Mouse (Mus musculus) Patski (cell line): ENCODE data around the gene Bace2. TPM values are rescaled to one million over a fixed set of nuclear protein-coding genes. Genes with fewer than 3 reads are reported as not detected.

ENCODE experiments used
- ATAC-seq: fragments of 100-300 bp; one replicate; pipeline ENCODE4 v1.8.0; 2021
- CTCF ChIA-PET: fragments of 350-600 bp; sonication (Branson Sonifier 250); formaldehyde crosslinking; loops from one replicate; lab custom pipeline; 2022; ENCODE audit warnings: inconsistent platforms; lab: Charles Lee
- POLR2A ChIA-PET: fragments of 350-600 bp; sonication (Branson Sonifier 250); formaldehyde crosslinking; loops from one replicate; lab custom pipeline; 2022; ENCODE audit warnings: antibody characterized with exemption, inconsistent platforms; lab: Charles Lee
- DNase-seq: peaks from one replicate; pipeline ENCODE4 v3.0.0-alpha.2; 2011; ENCODE audit warnings: low read depth, low spot score
- H3K27me3 ChIP-seq: fragments of 371-371 bp; one replicate; pipeline ENCODE4 v1.5.1; 2021
- CTCF ChIP-seq: fragments of 100-300 bp; IDR thresholded peaks from one replicate; pipeline ENCODE4 v1.5.1; 2021
- in situ Hi-C: fragments of 300-500 bp; cut with MboI; formaldehyde crosslinking; loops from 3 replicates; pipeline ENCODE4 v1.11.1; 2018; ENCODE audit warnings: low pct_unique_long_range_greater_than_20kb, mixed read lengths
- polyA plus RNA-seq: library from polyadenylated mRNA; unstranded; gene quantifications from one replicate; pipeline ENCODE4 v1.2.3, GENCODE M21; 2021

Bace2 gene
- polyA plus RNA-seq, 1 experiment from 2014 or later, result 24.6 TPM

GRCm38 (mm10) chr16:97467472-97467871, 110.9 kb downstream of the Bace2 start:
- in situ Hi-C loops, result loop anchor here (10.0 kb wide), 1 partner anchor 153 kb away; no protein-coding TSS in a partner anchor
- POLR2A ChIA-PET, result no interaction called here
- CTCF ChIA-PET, result interaction anchor here (1.2 to 2.4 kb wide), 5 partner anchors 10 to 154 kb away, joined by 4 to 17 read pairs (median 5); partner anchors contain the start of gene Bace2

GRCm38 (mm10) chr16:97467993-97468791, 111.7 kb downstream of the Bace2 start:
- no peak for DNase-seq
- CTCF ChIA-PET, result interaction anchor here (2.4 kb wide), 1 partner anchor 154 kb away, joined by 17 read pairs; no protein-coding TSS in a partner anchor
- in situ Hi-C loops, result loop anchor here (10.0 kb wide), 1 partner anchor 153 kb away; no protein-coding TSS in a partner anchor
- POLR2A ChIA-PET, result no interaction called here
- no peak for TF ChIP-seq CTCF
- no peak for ATAC-seq
- H3K27me3 ChIP-seq, result no peaks in the 10 kb centered on the region

More at GRCm38 (mm10) chr16:97467472-97467871, 110.9 kb downstream of the Bace2 start:
- no peaks in the 10 kb centered on the region for H3K27me3 ChIP-seq
- no peak for ATAC-seq
- no peak for DNase-seq
- no peak for TF ChIP-seq CTCF

DNA sequence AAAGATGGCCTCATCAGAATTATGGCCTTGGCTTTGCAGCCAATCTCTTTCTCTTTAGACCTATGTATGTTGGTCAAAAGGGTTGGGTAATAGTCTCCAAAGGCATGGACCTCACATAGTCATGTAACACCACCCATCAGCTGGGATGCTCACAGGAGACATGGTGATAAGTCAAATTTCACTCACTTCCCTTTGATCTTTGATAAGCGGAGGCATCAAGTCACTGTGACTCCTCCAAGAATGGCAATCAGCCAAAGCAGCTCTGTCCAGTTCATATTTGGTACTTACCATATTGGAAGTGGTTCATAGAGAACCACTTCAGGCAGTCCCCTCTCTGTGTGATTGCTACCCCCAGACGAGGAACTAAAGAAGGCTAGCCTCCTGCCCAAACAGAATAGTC, 118.1 kb downstream of the Bace2 start:
- ChIA-PET POLR2A (no interaction called here), CTCF (no interaction called here)
- no peak for TF ChIP-seq CTCF
- DNase-seq, result no peak
- in situ Hi-C loops, result no loop called here
- peaks cover 2% of the 10 kb centered on the region for H3K27me3 ChIP-seq
- no peak for ATAC-seq

GRCm38 (mm10) chr16:97475581-97475980, 119.0 kb downstream of the Bace2 start:
- TF ChIP-seq CTCF, result no peak
- POLR2A ChIA-PET, result no interaction called here
- in situ Hi-C loops, result no loop called here
- DNase-seq (no peak), ATAC-seq (no peak)
- peaks cover 2% of the 10 kb centered on the region for H3K27me3 ChIP-seq
- CTCF ChIA-PET, result no interaction called here

DNA sequence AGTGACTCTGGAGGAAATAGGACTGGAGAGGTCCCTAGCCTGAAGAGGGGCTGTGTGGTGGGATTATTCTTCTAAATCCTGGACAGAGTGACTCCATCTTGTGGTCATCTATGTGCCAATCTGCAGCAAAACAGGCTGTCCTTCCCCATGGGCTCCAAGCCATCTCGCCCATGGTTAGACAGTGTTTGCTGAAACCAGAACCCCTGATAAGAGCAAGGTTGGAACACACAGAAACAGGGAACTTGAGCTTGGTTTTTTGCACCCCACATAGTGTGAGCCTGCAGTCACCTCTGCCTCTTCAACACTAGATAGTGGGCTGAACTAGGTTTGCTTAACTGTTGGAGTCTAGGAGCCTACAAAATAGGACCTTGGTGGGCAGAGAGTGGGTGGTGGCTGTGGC, 120.0 kb downstream of the Bace2 start:
- in situ Hi-C loops, result no loop called here
- ATAC-seq (no peak), DNase-seq (no peak)
- ChIA-PET POLR2A (no interaction called here), CTCF (interaction anchor here (1.2 kb wide), 1 partner anchor 51 kb away, joined by 4 read pairs; no protein-coding TSS in a partner anchor)
- TF ChIP-seq CTCF, result no peak
- H3K27me3 ChIP-seq, result peaks cover 2% of the 10 kb centered on the region

DNA sequence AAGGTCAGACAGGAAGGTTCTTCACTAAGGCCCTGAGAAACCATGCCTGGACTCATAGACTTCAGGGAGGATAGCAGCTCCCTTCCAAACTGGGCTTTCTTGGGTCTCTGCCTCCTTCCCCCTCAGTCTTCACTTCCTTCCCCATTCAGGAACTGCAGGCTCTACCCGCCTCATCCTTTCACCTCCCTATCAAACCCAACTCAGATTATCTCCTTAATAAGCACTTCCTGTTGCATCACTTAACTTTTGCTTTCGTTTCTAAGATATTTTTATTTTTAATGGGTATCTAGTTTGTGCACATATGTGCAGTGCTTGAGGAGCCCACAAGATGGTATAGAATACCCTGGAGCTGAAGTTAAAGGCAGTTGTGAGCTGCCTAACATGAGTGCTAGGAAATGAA, 122.1 kb downstream of the Bace2 start:
- H3K27me3 ChIP-seq, result peaks cover 2% of the 10 kb centered on the region
- no peak for TF ChIP-seq CTCF
- in situ Hi-C loops, result no loop called here
- DNase-seq (no peak), ATAC-seq (no peak)
- POLR2A ChIA-PET, result no interaction called here
- CTCF ChIA-PET, result interaction anchor here (1.9 kb wide), 1 partner anchor 12 kb away, joined by 6 read pairs; no protein-coding TSS in a partner anchor

DNA sequence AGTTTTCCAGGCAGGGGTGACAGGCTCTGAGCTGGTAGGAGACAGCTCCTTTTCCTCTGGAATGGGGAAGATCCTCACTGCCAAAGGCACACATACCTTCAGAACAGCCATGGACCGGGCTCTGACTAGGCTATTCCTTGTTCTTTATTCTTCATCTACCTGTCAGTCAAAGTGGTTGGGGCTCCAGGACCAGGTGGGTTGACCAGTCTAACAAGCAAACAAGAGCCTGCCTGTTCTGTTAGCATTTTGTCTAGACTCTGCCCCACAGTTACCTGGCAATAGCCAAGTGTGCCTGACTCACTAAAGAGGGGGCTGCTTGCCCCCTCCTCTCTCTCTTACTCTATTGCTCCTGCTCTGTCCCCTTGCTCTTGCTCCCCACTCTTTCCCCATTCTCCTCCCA, 135.8 kb downstream of the Bace2 start:
- DNase-seq (no peak), ATAC-seq (no peak)
- peaks cover 14% of the 10 kb centered on the region for H3K27me3 ChIP-seq
- no peak for TF ChIP-seq CTCF
- CTCF ChIA-PET, result no interaction called here
- POLR2A ChIA-PET, result no interaction called here
- in situ Hi-C loops, result no loop called here

Other genes starting within 250 kb of the Bace2 start
- 0.03 TPM for gene Dscam, start 186.0 kb upstream of the Bace2 start, polyA plus RNA-seq
- 2.5 TPM for gene Mx1, start 106.2 kb downstream of the Bace2 start, polyA plus RNA-seq
- gene Fam3b, start 158.1 kb downstream of the Bace2 start, polyA plus RNA-seq, result not detected